Mouse (Mus musculus) layer of hippocampus, adult 9-11 months (tissue): ENCODE results near the gene Gpsm2.
"Not testable (repeated sequence)": the region's sequence is repeated elsewhere in the genome, so short reads cannot be mapped to it uniquely, and the experiment has no call there.

Experiments used
- DNase-seq: peaks from one replicate; pipeline ENCODE4 v3.0.0; 2022

The Gpsm2 gene

DNA sequence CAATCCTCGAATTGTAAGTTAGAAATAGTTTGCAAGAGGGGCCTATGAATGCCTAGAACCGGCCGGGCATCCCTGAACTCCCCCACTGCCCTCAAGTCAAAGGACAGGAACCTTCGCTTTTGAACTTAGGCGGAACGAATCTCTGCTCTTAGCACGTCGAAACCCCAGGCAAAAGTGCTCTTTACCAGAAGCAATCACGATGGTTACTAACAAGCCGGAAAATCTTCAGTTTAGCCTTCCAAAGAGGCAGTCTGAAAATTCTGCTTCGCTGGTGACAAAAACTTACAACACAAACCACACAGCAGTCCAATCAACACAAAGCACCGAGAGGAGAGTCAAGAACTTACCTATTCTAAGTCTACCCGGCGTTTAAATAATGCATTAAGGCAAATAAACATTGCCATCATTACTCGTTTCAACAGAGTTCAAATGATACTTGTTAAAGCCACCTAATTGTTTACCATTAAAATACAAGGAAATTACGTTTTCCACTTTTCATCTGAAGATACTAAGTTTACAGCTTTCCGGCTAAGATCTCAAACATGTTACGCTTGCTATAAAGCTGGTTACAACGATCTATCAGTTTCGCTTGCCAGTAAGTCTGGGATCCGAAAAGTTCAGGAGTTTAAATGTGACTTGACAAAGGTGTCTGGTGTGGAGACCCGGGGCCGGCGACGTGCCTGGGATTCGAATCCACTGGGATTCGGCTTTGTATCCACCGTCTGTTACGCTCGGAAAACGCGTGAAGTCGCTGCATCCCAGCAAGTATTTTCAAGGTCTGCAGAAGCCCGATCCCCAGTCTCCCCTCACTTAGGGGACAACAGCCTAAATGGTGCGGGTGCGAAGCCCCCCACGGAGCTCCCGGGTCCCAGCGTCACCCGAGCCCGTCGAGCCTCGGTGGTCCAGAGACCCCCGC is 775 bp downstream of the Gpsm2 start:
- DNase-seq = peak; percentile 15

DNA sequence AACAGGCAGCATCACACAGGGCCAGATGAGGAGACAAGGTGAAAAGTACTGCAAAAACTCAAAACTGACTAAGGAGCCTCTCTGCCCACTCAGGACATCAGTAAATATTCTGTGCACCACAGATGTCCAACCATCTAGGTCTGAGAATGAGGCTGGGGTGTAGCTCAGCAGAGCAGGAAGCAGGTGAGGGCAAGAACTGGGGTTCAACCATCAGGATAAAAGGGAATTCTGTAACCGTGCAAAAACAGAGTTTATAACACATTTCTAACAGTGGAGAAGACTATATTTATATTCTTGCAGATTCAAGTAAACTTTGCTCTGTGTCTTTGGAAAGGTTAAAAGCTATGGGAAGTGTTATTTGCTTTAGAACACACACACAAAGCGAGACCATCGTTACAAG is 2.3 kb downstream of the Gpsm2 start:
- no peak for DNase-seq

DNA sequence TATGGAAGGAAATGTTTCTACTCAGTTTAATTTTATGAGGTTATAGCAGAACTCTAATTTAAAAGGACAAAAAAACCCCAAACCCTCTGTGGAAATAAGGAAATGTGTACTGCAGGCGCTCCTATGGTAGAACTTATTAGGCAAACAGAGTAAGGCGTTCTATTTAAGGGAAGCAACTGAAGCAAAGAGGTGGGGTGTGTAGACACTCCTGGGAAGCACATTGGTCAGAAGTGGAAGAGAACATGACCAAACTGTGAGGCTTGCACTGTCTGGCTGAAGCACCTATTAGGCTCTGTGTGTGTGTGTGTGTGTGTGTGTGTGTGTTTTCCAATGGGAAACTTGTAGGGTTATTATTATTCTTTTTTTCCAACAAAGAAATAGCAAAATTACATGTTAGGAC is 2.8 kb downstream of the Gpsm2 start:
- DNase-seq = no peak

DNA sequence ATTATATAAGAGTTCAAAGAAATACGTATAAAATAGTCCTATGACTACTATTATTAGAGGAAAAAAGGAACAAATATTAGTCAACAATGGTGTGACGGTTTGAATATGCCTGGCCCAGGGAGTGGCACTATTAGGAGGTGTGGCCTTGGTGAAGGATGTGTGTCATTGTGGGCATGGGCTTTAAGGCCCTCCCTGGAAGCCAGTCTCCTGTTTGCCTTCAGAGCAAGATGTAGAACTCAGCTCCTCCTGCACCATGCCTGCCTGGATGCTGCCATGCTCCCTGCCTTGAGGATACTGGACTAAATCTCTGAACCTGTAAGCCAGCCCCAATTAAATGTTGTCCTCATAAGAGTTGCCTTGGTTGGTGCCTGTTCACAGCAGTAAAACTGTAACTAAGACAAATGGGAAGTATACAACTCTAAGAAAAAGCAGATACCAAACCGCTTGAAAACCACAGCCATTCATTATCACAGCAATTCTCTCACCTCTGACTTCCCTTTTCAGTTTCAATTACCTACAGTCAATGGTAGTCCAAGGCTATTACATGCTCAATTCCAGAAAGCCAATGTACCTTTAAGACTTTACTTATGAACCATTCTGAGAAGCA is 4.1 kb downstream of the Gpsm2 start:
- no peak for DNase-seq

DNA sequence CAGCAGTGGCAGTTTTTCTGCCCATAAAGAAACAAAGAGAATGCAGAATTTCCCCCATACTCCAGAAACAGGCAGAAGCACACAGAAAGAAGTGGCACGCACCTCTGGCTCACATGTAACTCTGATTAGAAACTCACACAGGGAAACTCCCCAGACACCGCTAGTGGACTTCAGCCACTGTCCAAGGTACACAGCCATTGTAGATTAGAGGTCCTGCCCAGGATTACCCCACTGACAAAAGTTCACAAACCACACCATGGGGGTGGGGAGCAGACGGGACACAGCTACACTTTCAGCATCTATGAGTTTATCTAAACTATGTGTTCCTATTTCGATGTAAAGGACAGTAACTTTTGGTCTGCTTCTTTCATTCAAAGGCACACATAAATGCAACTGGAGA is 7.3 kb downstream of the Gpsm2 start:
- DNase-seq = no peak

DNA sequence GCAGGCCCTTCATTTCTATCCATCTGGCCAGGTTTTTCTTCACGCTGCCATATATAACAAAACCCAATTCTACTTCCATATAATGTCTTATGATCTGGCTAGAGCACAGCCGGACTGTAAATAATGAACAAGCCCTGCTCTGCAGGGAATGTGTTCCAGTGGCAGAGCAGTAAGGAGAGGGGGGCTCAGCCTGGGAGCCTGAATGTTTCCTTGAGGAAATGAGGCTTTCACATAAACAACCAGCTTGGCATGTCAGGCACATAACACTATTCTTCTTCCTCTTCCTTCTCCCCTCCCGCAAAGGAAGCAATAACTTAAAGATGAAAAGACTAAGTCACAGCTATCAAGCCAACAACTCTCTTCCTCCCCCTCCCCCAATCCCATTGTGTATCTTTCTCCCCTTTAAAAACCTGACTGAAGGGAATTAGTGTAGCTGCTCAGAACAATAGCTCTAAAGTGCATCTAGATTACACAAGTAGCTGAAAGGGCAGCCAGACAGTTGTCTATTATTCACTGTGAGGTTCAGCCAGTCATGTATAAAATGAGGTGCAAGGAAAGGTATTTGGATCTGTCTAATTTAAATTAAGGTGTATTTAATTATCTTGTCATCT is 8.9 kb downstream of the Gpsm2 start:
- DNase-seq = no peak

DNA sequence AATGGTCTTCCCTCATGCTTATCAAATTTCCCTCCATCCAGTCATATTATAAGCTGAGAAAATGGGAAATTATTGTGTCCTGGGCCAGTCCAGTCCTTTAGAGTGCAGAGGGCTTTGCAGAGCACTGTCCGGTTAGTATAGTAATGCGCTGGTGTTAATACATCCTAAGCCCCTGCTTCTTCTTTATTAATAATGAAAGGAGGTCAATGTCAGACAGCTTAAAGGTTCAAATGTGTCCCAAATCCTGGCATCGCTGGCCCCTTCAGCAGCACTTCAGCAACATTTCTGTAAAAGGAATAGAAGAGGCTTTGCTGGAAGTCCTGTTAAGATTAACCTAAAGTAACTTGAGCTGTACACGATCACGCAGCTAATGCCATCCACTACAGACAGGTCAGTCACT is 10.8 kb downstream of the Gpsm2 start:
- DNase-seq = no peak

DNA sequence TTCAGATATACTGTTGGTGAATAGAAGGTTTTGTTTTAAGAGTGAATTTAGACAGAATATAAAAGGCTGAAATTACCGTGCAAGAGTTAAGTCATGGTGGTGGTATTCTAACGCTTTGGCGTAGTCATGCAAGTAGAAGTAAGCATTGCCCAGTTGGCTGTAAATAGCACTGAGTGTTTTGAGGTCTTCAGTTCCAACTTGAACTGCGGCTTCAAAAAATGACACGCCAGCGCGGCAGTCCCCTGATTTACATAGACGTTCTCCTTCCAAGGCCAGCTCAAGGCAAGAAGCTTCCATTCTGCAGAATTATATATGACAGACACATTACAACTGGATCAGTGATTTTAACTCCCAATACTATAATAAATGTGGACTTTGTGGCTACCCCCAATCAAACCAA is 19.3 kb downstream of the Gpsm2 start:
- DNase-seq = no peak

DNA sequence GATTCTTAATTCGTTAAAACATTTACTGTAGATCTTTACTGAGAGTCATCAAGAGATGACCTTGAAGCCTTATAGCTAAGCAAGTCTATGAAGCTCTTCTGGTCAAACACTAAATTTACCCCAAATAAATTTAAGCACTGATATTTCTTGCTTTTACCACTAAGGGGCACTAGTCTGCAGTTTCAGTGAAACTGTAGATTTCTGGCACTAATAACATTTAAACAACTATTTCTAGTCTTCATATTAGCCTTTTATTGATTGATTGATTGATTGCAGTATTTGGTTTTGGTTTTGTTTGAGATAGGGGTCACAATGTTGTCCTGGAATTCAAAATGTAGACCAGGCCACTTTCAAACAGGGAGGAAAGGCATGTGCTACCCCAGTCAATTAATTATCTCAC is 20.9 kb downstream of the Gpsm2 start:
- DNase-seq = no peak

DNA sequence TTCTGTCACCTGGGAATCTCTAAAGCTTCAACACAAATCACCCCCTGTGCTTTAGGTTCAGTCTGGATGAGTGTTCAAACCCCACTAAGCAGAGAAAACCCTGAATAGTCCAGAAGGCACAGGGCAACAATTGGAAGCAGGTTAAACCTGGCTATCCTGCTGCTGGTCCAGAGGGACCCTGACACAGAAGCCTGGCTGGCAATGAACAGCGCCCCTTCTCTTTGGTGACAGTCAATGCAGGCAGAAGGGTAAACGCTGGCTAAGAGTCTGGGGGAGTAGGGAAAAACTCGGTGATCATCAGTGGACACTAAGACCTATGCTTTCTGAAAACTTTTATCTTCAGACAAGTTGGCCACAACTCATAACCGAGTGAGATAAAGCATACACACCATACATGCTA is 22.3 kb downstream of the Gpsm2 start:
- no peak for DNase-seq

DNA sequence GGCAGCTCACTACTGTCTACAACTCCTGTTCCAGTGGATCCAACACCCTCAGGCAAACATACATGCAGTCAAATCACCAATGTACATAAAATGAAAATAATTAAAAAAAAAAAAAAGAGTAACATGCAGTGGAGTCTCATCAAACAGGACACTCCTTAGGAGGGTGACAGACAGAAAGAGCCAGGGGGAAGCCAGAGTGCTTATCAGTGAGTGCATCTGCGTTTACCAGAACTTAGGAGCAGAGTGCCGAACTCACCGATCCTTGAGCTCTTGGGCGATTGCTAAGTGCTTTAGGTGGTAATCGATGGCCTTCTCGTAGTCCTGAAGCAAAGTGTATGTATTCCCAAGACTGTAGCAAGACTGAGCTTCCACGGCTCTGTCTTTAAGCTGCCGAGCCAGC is 23.4 kb downstream of the Gpsm2 start:
- no peak for DNase-seq

DNA sequence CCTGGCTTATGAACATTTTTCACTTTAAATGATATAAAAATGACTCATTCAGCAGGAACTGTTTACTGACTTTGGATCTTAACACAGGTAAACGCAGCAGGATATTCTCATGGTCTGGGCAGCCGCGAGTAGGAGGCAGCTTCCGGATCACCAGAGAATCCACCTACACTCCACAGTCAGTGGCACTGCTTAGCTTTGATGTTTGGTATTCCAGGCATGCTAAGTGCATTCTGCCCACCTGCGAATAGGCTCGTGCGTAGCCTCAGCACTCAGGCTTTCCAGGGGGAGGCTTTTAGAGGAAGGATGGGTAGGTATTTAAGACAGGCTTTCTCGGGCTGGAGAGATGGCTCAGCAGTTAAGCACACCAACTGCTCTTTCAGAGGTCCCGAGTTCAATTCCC is 27.8 kb downstream of the Gpsm2 start:
- DNase-seq = peak; percentile 15

DNA sequence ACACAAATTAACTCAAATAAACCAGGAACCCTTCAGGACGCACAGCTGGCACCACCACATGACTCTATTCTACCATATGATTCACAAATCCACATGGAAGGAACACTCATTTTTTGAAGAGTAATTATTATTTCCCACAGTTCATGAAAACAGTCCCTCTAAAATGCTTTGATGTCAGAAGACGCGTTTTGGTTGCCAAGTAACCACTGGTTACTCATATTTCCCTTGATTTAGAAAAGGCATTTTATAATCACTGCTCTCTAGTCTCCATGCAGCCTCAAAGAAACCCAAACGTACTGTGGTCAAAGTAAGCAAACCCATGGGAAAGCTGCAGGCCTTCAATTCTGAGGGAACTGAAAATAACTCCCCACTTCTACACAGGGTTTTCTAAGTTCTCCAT is 32.1 kb downstream of the Gpsm2 start:
- peak; percentile 9 for DNase-seq

DNA sequence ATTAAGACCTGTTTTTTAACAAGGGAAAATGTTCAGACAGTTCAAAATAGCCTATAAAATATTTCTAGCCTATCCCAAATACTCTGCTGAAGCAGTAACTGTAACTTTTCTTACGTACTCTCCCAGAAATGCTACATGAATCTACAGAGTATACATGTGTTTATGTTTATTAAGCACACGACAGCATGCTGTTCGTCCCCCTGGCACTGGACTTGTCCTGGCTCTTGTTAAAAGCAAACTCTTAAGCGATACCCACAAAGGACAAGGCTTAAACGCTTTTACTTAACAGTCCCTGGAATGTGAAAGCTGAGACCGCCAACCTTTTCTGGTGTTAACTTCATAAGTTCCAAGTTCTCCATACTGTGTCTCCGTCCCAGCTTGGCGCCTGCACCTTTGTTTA is 32.7 kb downstream of the Gpsm2 start:
- DNase-seq = no peak

DNA sequence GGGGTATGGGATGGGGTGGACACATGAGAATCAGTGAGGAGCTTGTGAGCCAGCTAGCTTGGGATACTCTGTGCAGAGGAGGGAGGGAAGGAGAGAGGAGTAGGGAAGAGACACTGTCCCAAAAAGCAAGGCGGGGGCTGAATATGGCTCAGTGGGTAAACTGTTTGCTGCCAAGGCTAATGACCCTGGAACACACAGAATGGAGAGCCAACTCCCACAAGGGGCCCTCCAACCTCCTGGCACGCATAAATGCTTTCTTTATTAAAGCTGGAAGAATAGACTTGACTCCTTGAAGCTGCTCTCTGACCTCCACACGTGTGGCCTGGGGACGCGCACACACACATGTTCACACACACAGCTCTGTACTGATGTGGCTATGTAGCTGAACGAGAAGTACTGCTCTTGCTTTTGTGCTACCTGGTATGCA is 33.1 kb downstream of the Gpsm2 start:
- no peak for DNase-seq

DNA sequence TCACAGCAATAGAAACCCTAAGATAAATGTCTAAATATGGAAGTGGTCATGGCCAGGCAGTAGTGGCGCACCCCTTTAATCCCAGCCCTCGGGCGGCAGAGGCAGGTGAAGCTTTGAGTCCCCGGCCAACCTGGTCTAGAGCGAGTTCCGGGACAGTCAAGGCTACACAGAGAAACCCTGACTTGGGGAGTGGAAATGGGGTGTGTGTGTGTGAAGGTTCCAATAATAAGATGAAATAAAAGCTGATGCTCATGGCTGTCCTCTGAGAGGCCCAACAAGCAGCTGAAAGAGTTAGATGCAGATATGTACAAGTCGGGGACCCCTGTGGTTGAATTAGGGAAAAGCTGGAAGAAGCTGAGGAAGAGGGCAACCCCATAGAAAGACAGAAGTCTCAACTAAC is 36.4 kb downstream of the Gpsm2 start:
- no peak for DNase-seq

DNA sequence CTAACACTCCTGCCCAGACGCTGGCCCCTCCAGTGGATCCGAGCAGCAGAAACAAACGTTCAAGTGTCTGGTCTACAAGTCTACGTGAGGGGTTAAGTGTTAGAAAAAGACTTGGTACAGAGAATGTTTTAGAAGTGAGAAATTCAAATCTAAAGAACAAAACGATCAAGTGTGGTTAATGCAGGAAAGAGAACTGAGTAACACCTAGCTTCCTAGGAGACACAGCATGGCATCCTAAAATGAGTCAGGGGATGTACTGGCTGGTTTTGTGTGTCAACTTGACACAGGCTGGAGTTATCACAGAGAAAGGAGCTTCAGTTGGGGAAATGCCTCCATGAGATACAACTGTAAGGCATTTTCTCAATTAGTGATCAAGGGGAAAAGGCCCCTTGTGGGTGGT is 38.5 kb downstream of the Gpsm2 start:
- DNase-seq = not testable (repeated sequence)

DNA sequence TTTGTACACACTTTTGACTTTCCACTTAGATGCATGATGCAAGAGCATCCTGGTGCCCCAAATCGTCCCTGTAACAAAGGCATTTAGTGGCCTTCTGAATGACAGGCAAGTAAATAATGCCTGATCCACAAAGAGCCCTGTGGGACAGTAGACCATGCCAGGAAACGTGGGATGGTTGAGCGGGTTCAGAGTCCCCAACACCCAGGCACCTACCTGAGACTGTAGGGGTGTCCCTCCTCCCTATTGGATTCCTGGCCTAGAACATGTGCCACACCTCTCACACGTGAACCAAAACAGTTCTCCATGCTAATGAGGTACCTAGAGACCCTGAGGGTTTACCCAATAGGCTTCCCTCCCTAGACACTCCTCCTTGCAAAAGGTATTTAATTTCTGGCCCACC is 41.1 kb downstream of the Gpsm2 start:
- DNase-seq = no peak

DNA sequence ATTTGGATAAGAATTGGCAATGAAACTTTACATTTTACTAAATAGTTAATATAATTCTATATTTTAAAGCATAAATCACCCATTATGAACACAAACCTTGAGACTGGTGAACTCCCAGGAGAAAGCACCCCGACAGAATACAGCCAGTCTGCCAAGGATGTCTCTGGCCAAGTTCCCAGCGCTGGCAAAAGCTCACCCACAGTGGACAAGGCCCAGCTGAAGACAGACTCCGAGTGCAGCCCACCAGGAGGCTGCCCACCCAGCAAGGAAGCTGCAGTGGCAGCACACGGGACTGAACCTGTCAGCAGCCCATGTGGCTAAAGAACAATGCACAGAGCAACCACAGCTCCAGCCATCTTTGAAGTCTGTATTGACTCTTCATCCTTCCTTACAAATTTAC is 45.5 kb downstream of the Gpsm2 start:
- no peak for DNase-seq

DNA sequence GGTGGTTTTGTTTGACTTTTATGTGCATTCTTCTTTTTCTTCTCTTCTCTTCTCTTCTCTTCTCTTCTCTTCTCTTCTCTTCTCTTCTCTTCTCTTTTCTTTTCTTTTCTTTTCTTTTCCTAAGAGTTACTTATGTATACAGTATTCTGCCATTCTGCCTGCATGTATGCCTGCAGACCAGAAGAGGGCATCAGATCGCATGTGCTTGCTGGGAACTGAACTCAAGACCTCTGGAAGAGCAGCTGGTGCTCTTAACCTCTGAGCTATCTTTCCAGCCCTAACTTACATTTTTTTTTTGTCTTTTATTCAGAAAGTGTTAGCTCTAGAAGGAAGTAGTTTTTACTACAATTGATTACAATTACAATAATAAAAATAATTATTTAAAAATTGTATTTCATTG is 61.2 kb downstream of the Gpsm2 start:
- DNase-seq = no peak

DNA sequence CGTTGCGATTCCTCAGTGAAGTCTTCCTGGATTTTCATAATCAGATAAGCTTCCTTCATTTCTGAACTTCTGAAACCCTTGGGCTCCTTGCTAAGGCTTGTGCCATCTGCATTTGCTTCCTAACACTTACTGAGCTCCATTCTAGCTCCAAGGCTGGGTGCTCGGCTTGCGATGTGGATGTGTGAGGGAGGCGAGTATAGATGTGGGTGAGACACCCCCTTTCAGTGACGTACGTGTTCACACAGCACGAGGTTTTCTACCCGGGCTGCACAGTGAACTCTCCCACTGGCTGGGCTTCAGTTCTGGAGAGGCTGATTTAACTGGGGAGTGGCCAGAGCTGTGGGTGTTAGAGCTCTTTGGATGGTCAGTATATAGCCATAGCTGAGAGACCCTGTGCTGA is 63.5 kb downstream of the Gpsm2 start:
- no peak for DNase-seq

DNA sequence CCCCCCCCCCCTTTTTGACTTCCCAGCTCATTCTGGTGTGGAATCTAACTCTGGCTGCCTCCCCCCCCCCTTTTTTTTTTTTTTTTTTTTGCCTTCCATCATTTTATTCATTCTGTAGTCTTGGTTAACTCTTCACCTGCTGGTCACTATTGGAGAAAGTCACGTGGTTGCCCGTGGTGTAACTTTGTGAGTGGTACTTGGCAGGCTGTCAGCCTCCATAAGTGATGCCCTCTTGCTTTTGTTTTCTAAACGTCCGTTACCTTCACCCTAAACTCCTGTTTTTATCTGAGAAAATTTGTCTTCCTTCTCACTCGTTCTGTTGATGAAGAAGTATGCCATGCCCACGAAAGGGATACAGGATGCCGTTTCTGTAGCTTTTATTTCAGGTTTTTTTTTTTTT is 66.6 kb downstream of the Gpsm2 start:
- no peak for DNase-seq

DNA sequence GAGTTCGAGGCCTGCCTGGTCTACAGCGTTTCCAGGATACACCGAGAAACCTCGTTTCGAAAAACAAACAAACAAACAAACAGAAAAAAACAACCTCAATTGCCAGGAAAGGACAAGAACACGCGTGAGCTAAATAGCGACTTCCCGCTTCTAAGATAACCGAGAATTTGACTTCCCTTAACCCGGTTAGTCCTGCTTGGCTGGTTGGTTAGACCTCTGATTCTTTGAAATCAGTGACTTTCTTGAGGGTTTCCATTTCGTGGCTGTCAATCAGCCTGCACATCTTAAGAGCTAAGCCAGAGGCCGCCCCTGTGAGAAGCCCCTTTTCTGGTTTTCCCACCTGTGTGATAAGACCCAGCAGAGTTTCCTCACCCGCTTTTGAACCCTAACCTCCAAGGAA is 67.5 kb downstream of the Gpsm2 start:
- DNase-seq = no peak

DNA sequence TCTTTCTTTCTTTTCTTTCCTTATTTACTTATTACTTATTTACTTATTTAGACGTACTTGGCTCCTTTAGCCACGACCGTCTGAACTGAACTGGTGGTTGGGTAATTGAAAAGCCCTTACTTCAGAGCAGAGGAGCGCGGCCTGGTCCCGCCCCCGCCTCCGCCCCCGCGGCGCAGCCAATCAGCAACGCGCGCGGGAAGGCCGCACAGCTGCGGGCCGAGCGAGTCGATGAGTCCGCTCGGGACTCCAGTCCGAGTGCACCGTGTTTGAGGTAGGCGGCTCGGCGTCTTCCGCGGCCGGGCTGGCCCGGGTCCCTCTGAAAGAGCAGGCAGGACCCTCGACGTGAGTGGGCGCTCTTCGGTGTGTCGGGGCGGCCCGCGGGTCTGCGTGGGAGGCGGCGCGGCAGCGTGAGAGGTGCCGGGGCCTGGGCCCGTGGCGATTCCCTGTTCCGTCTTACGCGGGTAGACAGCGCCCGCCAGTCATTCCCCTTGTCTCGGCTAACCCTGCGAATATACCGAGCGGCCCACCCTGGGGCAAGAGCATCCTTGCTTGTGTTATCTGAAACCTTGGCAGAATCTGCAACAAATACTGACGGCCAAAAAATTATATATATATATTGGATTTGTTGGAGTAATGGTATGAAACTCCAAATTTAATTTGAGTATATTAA is 68.3 kb downstream of the Gpsm2 start, which contains the start of gene Clcc1:
Clcc1 (plus strand) TSS at position 204 of the 670 bp plus-strand sequence.
- peak; percentile 96 for DNase-seq
